Mouse (Mus musculus) naive thymus-derived CD4-positive, alpha-beta T cell, adult 5 months (primary cell): Measurements from ENCODE around the gene Supt5. TPM values are rescaled to one million over a fixed set of nuclear protein-coding genes. Genes with fewer than 3 reads are reported as not detected.

ENCODE experiments used
- polyA plus RNA-seq: library from polyadenylated mRNA; unstranded; fragments of 100-300 nt; shearing (Covaris generic); gene quantifications from one replicate; pipeline ENCODE4 v1.2.1, GENCODE M21; 2017

The Supt5 gene
- 213 TPM for polyA plus RNA-seq

DNA sequence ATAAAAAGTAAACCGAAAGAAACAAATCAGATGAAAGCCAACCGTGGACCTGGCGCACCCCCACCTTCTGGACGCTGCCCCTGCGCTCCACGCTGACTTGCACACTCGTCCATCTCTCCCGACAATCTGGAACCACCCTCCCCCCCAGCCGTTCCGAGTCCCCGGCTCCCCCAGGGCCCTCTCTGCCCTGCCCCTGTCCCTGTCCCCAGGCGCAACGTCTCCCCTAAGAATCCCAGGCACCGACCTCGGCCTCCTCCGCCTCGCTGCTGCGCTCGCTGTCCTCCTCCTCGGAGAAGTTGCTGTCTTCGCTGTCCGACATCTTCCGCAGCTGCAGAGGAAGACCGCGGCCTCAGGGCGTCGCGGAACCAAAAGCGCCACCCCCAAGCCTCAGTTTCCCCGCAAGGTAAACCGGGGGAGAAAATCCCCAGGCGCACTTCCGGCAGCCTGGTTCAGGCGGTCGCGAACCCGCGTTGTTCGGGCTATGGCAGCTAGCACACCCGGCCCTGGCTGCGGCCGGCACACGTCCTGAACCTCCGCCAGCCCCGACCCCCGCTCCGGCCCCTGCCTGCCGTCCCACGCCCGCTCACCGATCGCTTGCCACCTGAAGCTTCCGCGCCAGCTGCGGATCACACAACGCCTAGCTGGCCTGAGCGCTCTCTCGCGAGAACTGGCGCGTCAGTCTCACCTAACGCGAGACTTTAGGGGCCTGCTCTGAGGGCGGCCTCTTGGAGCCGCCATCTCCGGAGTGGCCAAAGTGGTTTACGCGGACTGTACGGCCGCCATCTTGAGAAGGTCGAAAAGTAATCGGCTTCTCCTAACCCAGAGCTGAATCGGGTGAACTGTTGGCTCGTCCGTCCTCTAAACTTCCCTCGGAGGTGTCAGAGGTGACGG, at the start of gene Supt5:
Gene Supt5, minus strand, starts transcription at position 639 of the 891 bp plus-strand sequence.

DNA sequence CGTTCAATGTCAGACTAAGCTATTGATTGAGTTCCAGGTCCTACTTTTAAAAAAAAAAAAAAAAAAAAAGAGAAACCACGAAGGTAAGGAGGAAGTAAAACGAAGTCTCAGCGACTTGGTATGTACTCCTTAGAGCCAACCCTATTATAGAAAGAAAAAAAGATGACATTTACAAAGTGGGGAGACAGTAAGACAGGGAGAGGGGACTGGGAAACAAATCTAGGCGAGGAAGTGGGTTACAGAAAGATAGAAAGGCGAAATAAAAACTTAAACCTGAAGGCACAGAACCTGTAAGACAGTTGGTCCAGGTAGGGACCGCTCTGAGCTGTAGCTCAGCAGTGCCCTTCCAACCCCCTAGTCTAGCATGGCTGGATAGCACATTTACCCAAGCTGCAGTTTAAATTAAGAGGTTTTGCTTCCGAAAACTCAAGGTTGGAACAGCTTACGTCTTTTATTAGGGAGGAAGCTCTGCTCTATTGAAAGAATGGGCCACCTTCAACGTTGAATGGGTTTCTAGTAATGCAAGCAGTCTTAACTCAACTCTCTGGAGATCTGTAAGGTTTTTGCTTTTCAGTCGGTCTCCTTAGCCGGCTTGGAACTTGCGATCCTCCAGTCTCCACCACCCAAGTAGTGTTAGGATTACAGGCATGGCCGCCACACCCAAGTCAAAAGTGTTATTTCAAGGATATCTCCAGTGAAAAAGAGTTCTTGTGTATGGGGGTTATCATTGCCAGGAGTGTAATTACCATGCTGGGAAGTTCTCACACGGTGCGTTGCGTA, 41.9 kb upstream of the Supt5 start, which contains the start of gene Zfp36:
Gene Zfp36, minus strand, starts transcription at position 17 of the 780 bp plus-strand sequence.

DNA sequence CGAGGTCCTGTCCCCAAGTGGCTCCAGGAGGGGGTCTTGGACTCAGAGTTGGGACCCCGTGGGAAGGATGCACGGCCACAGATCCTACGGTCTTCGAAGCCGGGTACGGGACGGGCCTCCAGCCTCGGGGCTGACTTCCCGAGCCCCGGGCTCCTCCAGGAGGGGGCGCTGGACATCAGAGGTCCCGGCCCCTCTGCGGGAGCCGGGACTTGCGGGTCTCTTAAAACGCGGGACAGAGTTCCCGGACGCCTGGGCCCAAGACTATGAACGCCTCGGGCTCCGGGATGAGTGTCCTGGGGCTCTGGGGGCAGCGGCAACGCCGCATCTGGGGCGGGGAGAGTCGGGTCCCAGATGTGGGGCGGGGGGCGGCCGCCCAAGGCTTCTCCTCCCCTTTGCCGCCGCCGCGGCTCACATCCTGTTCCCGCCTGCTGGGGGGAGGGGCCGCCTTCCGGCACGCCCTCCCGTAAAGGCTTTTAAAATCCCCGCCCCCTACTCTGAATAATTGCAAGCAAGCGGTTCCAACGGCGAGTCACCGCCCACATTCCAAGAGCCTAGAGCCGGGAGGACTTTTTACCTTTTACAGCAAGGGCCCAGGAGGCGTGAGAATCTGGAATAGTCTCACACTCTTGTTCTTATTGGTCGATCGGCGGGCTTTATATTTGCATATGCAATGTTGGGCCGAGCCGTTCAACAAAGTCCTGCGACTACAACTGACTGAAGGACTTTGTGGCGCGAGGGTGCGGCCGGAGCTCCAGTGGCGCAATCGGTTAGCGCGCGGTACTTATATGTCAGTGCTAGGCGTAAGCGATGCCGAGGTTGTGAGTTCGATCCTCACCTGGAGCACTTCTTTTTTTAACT, 33.9 kb upstream of the Supt5 start, which contains the start of gene Plekhg2:
Gene Plekhg2, minus strand, starts transcription at position 349 of the 858 bp plus-strand sequence.

DNA sequence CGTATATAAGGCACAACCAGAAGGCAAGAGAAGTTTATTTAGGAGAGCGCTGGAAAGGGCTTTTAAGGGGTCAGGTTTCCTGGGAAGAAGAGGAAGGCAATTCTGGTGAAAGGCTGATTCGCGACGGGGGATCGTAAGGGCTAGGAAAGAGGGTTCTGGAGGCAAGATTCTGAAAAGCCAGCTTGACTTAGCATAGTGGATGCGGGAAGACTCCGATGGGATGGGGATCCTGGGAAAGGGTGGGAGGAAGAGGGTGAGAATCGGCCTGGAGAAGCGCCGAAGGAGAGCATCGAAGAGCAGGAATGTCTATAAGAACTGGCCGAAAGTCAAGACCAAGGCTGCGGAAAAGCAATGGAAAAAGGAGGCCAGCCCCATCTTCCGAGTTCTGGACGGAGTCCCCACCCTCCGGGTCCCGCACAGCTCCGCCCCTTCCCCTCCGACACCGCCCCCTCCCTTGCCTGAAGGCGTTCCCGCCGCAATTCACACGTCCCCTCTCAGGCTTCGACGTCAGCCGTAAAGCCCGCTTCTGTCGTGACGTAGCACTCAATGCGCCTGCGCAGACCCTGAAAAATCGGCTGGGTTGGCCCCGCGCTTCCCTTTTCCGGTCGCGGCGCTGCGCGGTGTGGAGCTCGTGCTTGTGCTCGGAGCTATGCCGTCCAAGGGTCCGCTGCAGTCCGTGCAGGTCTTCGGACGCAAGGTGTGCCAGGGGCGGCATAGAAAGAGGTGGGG, 11.8 kb upstream of the Supt5 start, which contains the start of gene Rps16:
Gene Rps16, plus strand, starts transcription at position 498 of the 729 bp plus-strand sequence.

DNA sequence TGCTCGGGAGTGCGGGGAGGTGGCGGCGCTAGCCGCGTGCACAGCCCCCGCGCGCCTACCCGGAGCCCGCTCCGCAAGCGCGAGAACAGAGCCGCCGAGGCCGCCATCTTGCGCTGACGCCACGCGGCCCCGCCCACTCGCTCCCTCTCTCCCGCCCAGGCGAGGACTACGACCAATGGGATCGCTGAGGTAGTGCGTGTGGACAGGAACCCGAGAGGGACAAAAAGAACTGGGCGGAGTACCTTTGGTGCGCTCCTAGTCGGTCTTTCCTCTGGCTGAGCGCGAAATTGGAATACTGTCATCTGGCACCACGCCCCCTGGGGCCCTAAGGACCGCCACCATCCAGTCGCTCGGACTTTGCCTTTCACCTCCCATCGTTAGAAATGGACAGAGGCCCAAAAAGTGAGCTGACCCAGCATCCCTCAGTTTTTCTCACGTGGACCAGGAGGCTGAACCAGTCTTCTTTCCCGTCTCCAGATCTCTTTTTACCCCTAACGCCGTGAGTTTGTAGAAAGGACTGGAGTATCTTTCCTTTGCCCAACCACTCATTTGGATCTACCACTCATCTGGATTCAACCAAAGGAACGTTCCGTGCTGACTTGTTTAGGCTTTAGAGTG, 26.5 kb downstream of the Supt5 start, which contains the start of gene Timm50:
Gene Timm50, minus strand, starts transcription at position 147 of the 618 bp plus-strand sequence.

DNA sequence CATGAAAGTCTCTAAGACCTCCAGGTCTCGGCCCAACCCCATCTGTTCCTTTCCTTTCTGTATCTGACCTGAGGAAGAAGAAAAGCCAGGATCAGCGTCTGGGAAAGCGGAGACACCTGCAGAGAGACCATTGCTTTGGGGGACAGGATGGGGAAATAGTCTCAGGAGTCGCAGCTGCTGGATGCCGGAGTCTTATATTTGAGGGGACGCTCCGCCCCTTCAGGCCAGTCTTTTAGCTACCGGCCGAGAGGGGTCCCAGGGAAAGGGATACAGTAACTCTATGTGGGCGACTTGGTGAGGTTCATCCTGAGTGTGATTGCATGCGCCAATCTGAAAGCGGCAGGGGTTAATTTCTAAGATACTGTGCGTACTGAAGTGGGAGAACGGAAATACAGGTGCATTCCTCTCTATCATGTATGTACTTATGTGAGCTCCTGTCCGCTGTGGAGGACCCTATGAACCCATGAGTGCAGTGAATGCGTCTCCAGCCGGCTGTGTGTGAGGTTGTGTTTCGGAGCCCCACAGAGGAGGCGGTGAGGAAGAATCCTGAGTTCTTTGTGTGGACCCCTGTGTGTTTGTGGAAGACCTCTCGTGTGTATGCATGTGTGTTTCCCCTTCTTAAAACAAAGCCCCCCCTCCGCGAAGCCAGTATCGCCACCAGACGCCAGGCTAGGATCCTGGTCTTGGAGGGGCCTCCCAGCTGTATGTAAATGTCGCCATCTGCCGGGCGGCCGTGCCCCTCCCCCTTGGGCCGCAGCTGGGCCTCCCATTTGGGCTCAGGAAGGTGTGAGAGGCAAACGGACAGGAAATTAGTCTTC, 36.7 kb downstream of the Supt5 start, which contains the start of gene Dll3:
Gene Dll3, minus strand, starts transcription at position 623 of the 818 bp plus-strand sequence.

DNA sequence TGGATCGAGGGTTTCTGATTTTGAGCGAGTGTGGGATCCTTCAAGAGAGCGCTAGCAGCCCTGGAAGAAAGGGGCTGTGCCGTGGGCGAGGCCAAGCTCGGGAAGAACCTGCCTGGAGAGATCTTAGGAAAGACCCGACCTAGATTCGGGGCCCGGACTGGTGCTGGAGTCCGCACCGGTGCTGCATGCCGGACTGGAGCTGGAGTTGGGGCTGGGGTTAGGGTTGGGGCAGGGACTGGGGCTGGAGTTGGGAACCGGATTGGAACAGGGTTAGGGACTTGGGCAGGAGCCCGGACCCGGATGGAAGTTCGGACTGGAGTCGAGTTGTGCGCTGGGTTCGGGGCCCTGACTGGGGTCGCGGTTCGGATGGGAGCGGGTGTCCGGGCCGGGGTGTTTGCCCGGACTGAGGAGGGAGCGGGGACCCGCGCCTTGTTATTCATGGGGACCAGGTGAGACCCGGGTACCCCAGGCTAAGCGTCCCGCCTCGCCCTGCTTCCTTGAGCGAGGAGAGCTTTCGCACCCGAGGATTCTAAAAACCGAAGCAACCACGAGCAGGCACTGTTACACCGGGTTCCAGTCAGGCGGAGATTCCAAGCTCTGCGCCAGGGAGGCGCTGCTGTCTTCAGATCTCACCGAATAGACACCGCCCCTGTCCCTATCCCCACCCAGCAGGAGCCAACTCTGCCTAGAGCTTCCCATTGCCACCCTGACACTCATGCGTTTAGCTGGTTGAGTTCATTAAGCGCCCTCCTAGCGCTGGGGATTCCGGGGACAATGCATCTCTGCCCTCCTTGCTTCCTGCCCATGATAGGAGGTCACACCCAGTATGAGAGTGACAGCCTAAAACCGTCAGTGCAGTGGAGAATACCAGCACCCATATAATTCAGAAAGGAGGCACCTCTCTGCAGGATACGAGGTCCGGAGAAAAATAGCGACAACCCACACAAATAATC, 47.6 kb downstream of the Supt5 start, which contains the start of gene Selenov:
Gene Selenov, minus strand, starts transcription at position 549 of the 953 bp plus-strand sequence.

DNA sequence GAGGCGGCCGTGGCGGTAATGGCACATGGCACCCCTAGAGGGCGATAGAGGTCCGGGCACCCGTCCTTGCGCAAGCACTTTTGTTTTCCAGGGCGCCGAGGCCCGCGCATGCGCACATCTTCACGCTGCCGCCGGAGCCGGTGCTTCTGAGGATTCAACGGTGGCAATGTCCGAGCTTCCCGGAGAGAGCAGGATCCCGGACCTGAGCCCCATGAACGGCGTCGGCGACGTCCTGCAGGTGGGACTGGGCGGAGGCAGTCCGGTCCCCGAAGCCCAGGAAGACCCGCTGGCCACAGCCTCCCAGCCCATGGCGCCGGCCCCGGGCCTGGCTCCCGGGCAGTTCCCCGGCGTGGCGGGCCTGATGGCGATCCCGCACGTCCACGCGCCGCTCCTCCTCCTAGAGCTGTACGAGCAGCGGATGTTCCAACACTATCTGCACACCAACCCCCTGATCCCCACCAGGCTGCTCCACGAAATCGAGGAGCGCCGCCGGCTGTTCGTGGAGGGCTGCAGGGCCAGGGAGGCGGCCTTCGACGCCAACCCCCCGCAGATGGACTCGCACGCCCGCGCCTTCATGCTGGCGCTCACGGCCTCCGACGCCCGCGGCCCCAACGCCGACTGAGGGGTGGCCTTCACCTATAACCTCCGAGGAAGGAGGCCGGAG, 60.8 kb downstream of the Supt5 start, which contains the start of gene Eid2b:
Gene Eid2b, plus strand, starts transcription at position 125 of the 664 bp plus-strand sequence.

DNA sequence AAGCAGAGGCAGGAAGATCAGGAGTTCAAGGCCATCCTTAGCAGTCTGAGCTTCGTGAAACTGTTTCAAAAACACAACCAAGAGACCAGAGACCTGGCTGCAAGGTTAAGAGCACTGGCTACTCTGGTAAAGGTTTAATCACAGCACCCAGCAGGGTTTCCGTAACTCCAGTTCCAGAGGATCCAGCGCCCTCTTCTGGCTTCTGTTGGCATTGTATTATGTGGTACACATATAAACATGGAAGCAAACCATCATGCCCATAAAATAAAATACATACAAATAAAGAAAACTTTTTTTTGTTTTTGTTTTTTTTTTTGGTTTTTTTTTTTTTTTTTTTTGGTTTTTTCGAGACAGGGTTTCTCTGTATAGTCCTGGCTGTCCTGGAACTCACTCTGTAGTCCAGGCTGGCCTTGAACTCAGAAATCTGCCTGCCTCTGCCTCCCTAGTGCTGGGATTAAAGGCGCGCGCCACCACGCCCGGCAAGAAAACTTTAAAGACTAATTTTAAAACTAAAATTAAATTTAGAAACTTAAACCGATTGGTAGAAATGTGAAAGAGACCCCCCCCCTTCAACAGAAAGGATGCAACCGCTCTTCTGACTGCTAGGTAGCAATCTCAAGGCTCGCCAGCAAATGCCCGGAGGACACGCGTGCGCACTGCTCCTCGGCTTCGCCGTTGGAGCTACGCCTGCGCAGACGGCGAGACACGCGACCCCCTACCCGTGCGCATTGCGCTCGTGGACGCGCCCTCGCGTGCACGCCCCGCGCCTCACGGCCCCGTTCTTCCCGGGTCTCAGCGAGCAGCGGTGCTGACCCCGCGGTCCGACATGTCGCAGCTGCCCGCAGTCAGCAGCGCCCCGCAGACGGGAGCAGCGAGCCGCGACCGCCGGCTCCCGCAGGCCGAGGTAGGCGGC, 71.2 kb downstream of the Supt5 start, which contains the start of gene Eid2:
Gene Eid2, plus strand, starts transcription at position 753 of the 913 bp plus-strand sequence.

Other genes starting within 250 kb of the Supt5 start
- not detected for gene 9530053A07Rik, start 209.3 kb downstream of the Supt5 start, polyA plus RNA-seq
- gene Fbl, start 169.0 kb downstream of the Supt5 start, polyA plus RNA-seq: 228 TPM
- 10.3 TPM for gene Dyrk1b, start 159.3 kb downstream of the Supt5 start, polyA plus RNA-seq
- gene Eid2, start 70.9 kb downstream of the Supt5 start, polyA plus RNA-seq: 6.6 TPM
- gene Eid2b, start 61.0 kb downstream of the Supt5 start, polyA plus RNA-seq: 3.7 TPM
- not detected for gene Selenov, start 47.6 kb downstream of the Supt5 start, polyA plus RNA-seq
- gene Dll3, start 36.5 kb downstream of the Supt5 start, polyA plus RNA-seq: not detected
- gene Timm50, start 26.7 kb downstream of the Supt5 start, polyA plus RNA-seq: 55.8 TPM
- gene Rps16, start 11.9 kb upstream of the Supt5 start, polyA plus RNA-seq: 983 TPM
- 48.9 TPM for gene Plekhg2, start 33.9 kb upstream of the Supt5 start, polyA plus RNA-seq
- gene Zfp36, start 41.5 kb upstream of the Supt5 start, polyA plus RNA-seq: 189 TPM
- gene Med29, start 54.0 kb upstream of the Supt5 start, polyA plus RNA-seq: 23.0 TPM
- 170 TPM for gene Paf1, start 54.2 kb upstream of the Supt5 start, polyA plus RNA-seq
- gene Gmfg, start 98.7 kb upstream of the Supt5 start, polyA plus RNA-seq: 436 TPM
- gene Lrfn1, start 113.2 kb upstream of the Supt5 start, polyA plus RNA-seq: 2.3 TPM
- gene Ifnl2, start 171.7 kb upstream of the Supt5 start, polyA plus RNA-seq: not detected
- gene Ifnl3, start 184.1 kb upstream of the Supt5 start, polyA plus RNA-seq: not detected
- not detected for gene Sycn, start 202.1 kb upstream of the Supt5 start, polyA plus RNA-seq
- not detected for gene Nccrp1, start 208.5 kb upstream of the Supt5 start, polyA plus RNA-seq